Mouse (Mus musculus): Measurements from ENCODE around the gene Sec23ip.
A peak's percentile ranks its signal among the peaks of the same experiment; 100 is the strongest.

Sec23ip gene

DNA sequence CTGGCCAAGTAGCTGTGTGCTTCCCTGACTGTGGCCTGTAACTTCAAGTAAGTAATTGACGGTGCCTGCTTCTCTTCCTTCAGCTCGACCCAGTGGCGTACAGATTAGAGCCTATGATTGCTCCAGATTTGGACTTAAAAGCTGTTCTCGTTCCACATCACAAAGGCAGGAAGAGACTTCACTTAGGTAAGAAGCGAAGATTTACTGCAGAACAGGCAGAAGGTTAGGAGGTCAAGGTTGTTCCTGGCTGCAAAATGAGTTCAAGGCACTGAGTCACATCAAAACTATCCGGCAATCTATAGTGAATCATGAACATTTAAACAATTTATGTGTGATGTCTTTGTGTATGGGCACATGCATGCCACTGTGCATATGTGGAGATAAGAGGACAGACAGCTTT is 32.5 kb downstream of the Sec23ip start:
- no peak for DNase-seq (ENCODE audit: extremely low read depth, low read depth)

DNA sequence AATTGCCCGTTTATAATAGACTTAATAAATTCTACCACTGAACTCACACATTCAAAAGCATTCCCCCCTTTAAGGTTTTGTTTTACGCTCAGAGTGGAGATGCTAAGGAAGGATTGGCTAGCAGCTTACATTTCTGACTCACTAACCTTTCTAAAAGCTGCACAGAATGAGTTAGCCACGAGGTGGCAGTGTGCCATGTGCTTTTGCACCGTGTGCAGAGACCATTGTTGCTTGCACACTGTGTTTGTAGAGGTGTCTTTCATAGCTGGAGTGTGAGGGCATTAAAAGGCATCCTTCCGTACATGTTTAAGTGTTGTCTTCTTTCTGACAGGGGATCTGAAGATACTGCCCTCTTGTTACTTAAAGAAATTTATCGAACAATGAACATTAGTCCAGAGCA is 34.6 kb downstream of the Sec23ip start:
- DNase-seq (ENCODE audit: extremely low read depth, low read depth) = peak; percentile 43

DNA sequence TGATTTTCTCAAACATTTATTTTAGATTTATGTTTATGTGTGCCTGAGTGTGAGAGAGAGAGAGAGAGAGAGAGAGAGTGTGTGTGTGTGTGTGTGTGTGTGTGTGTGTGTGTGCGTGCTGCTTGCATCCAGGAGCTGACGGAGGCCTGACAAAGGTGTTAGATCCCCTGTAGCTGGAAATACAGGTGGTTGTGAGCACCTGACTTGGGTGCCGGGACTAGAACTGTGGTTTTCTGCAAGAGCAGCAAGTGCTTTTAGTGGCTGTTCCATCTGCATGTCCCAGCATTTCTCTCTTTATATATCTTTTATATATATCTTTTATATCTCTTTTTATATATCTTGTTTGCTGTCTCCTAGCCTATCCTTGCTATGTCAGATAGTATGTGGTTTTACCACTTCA is 37.1 kb downstream of the Sec23ip start:
- no peak for DNase-seq (ENCODE audit: extremely low read depth, low read depth)

DNA sequence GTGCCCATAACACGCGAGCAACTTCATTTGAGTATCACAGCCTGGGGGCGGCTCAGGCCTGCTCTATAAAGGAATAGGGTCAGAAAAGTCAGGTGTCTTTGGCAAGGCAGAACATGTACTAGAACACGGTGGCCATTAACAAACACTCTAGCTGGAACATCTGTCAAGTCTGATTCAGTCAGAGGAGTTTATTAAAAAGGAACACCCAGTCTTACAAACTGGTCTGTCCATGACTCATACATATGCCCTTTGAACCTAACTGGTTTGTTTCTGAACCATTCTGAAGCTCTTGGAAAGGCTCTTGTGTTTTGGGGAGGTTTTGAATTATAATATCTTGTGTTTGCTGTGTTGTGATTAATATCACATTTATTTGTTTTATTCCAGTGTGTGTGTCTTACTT is 45.3 kb downstream of the Sec23ip start:
- no peak for DNase-seq (ENCODE audit: extremely low read depth, low read depth)

DNA sequence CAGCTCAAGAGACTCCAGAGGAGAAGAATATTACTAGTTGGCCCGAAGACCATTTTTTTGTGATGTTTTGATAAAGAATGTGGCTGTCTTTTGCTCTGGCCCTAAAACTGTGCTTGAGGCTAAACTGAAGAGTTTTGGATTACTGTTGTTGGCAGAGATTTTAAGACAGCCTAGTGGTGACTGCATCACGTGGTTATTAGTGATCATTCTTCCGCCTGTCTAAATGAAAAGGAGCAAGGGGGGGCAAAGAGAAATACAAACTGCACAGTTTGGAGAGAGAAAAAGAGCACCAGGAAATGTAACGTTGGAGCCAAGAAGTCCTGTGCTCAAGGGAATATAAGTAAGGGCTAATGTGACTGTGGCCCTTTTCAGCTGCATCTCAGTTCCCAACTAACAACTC is 48.7 kb downstream of the Sec23ip start:
- no peak for DNase-seq (ENCODE audit: extremely low read depth, low read depth)

DNA sequence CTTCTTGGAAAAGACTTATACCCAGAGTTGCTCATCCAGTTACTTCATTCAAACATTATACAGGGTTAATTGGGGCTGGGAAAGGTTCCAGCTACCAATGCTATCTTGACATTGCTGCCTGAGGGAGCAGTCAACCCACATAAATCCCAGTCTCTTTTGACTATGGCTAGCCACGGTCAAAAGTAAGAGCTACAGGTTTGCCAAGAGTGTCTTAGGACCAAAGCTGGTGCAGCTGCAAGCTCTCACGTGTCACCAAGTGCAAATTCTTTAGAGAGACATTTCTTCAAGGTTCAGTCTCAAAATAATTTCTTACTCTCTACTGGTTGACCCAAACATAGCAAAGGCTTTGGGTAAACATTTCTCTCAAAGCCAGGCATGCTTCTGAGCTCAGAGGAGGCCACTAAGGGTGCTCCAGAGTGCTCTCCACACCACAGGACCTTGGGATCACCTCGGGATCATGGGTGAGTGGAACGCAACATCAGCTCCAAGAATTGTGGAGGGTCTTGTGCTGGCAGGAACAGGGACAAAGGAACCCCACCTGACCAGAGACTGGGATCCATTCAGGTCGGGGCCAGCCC is 80.3 kb downstream of the Sec23ip start:
- no peak for DNase-seq (ENCODE audit: extremely low read depth, low read depth)

DNA sequence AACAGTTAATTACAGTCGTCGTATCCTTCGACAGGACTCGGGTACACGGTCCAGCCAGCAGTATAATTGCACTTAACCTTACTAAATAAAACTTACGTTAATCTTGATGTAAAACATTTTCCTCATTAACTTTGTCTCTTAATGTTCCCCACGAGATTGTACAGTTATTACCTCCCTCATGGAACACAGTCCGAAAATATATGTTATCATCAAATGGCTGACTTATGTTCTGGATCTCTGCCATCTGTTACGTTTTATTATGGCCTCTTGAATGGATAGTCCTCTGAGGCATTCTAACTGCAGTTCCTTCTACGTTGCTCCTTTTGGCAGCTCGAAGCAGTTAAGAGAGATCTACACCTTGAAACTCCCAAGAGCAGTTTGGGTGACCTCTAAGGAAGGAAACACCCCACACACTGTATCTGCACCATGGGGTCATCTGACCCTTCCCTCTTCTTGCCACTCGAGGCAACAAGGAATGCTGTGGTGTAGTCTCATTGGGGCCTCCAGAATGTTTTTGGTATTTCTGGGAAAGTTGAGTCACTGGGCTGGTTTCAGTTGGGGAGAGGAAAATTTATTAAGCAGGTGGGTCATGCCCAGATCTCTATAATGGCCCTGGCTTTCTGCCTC is 87.8 kb downstream of the Sec23ip start:
- no peak for DNase-seq (ENCODE audit: extremely low read depth, low read depth)

DNA sequence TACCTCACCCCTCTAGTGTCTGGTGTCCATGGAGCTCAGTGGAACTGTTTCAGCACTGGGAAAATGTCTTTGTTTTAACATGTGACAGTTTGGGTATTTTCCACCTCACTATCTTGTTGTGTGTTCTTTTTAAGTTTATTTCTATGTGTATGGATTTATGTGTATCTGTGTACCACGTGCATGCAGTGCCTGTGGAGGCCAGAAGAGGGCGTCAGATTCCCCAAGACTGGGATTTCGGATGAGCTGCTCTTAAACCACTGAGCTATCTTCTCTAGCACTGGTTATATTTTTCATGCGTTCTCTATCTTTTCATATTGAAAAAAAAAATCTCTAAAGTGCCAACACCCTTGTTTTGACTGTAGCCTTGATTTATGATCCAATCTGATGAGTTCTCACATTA is 88.5 kb downstream of the Sec23ip start:
- DNase-seq (ENCODE audit: extremely low read depth, low read depth) = no peak
